Mouse (Mus musculus): ENCODE data around the gene Supt7l.
A peak's percentile ranks its signal among the peaks of the same experiment; 100 is the strongest.

Supt7l gene

GRCm38 (mm10) chr5:31492031-31492430, 35.6 kb downstream of the Supt7l start:
- DNase-seq (ENCODE audit: low spot score) = no peak

- DNase-seq (ENCODE audit: low spot score) = no peak
Measured at GRCm38 (mm10) chr5:31489116-31489769, 38.4 kb downstream of the Supt7l start.

- DNase-seq (ENCODE audit: low spot score) = no peak
Measured at GRCm38 (mm10) chr5:31487889-31488288, 39.7 kb downstream of the Supt7l start.

- DNase-seq (ENCODE audit: low spot score) = no peak
Measured at GRCm38 (mm10) chr5:31485440-31485839, 42.2 kb downstream of the Supt7l start, which contains the start of gene 4930548H24Rik. TSS of gene 4930548H24Rik (plus strand) at chr5:31485740.

GRCm38 (mm10) chr5:31480536-31480935, 47.1 kb downstream of the Supt7l start:
- DNase-seq (ENCODE audit: low spot score) = no peak

- DNase-seq (ENCODE audit: low spot score) = peak; percentile 56
Measured at GRCm38 (mm10) chr5:31470334-31470733, 57.3 kb downstream of the Supt7l start.

GRCm38 (mm10) chr5:31469711-31470110, 57.9 kb downstream of the Supt7l start:
- no peak for DNase-seq (ENCODE audit: low spot score)

- DNase-seq (ENCODE audit: low spot score) = no peak
Measured at GRCm38 (mm10) chr5:31467798-31468197, 59.8 kb downstream of the Supt7l start.

Data from embryo, embryonic 10 days (tissue).